Mouse (Mus musculus) midbrain, embryonic 14.5 days (tissue): ENCODE results near the gene Sppl2b. TPM values are rescaled to one million over a fixed set of nuclear protein-coding genes. Genes with fewer than 3 reads are reported as not detected.
A peak's percentile ranks its signal among the peaks of the same experiment; 100 is the strongest.

Experiments
- ATAC-seq: fragments of 200-750 bp; cut with Nextera tagmentation; 2 replicates; pipeline ENCODE4 v1.8.0; 2017; ENCODE audit warnings: moderate number of reproducible peaks, moderate library complexity; ENCODE audit not compliant: low FRiP score, low TSS enrichment
- DNase-seq: peaks from one replicate; pipeline ENCODE4 v3.0.0-alpha.2; 2015
- H3K27ac ChIP-seq: fragments of 300-500 bp; sonication (generic); replicated peaks from 2 replicates; pipeline ENCODE4 v1.5.1; 2014; ENCODE audit warnings: mild to moderate bottlenecking, low read depth, low read length, moderate library complexity
- H3K27me3 ChIP-seq: fragments of 300-500 bp; sonication (generic); 2 replicates; pipeline ENCODE4 v1.6.1; 2014; ENCODE audit warnings: low read length, control low read depth, mixed read lengths; ENCODE audit not compliant: control insufficient read depth, insufficient read depth
- H3K36me3 ChIP-seq: fragments of 300-500 bp; sonication (generic); 2 replicates; pipeline ENCODE4 v1.6.1; 2014; ENCODE audit warnings: low read length, control low read depth; ENCODE audit not compliant: control insufficient read depth, insufficient read depth
- H3K4me1 ChIP-seq: fragments of 300-500 bp; sonication (generic); 2 replicates; pipeline ENCODE4 v1.6.1; 2014; ENCODE audit warnings: mild to moderate bottlenecking, antibody characterized with exemption, low read length, control low read depth; ENCODE audit not compliant: control insufficient read depth, insufficient read depth
- H3K4me2 ChIP-seq: fragments of 300-500 bp; sonication (generic); 2 replicates; pipeline ENCODE4 v1.6.1; 2014; ENCODE audit warnings: mild to moderate bottlenecking, low read length, moderate library complexity
- H3K4me3 ChIP-seq: fragments of 300-500 bp; sonication (generic); replicated peaks from 2 replicates; pipeline ENCODE4 v1.5.1; 2014; ENCODE audit warnings: low read depth, low read length
- H3K9ac ChIP-seq: fragments of 300-500 bp; sonication (generic); replicated peaks from 2 replicates; pipeline ENCODE4 v1.6.1; 2014; ENCODE audit warnings: mild to moderate bottlenecking, low read length, moderate library complexity
- H3K9me3 ChIP-seq: fragments of 300-500 bp; sonication (generic); 2 replicates; pipeline ENCODE4 v1.6.1; 2016; ENCODE audit warnings: low read length, control low read depth, mixed read lengths; ENCODE audit not compliant: control insufficient read depth
- WGBS: fragments of 180-500 bp; shearing (Covaris S2); extraction: QIAGEN DNeasy Blood & Tissue Kit; methylation state at CpG from one replicate; pipeline ENCODE4 v1.1.7; 2014; 5-methylcytosine and 5-hydroxymethylcytosine counted together
- polyA plus RNA-seq: library from polyadenylated mRNA; unstranded; fragments of >200 nt; fragmentation: Nextera tagmentation; extraction: Ambion mirVana; gene quantifications from 2 replicates; pipeline ENCODE4 v1.2.1, GENCODE M21; 2014

Sppl2b gene
- polyA plus RNA-seq, 1 experiment from 2014 or later: 60.5 TPM

DNA sequence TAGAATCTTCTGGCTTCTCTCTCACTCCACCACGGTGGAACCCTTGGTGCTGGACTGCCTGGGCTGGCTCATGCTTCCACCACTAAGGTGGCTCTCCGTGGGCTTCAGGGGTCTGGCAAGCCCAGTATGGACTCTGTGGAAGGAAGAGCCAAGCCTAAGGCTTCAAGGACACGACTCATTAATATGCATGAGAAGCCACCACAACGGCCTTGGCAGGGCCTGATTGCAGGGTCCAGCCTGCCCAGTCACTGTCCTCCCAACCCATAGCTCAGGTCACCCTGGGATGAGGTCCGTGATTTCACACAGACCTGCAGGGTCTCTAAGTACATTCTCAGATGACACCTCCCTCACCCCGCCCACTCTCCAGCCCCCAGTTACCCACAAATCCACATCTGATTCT is 15.2 kb upstream of the Sppl2b start:
- 51% methylated on average over 6 of the region's 6 CpGs for WGBS
- Histone ChIP-seq H3K27me3 (peaks cover 38% of the 10 kb centered on the region), H3K4me1 (0 out of 2 replicates have a peak, but pooled peaks cover 6% of the 10 kb centered on the region), H3K9ac (0 out of 2 replicates have a peak overlapping the region, but pooled peaks have one; percentile 20), H3K4me2 (no peak overlapping the region), H3K9me3 (no peaks in the 10 kb centered on the region), H3K27ac (no peak overlapping the region), H3K4me3 (no peak overlapping the region), H3K36me3 (no peaks in the 10 kb centered on the region)
- no peak for ATAC-seq
- no peak for DNase-seq

DNA sequence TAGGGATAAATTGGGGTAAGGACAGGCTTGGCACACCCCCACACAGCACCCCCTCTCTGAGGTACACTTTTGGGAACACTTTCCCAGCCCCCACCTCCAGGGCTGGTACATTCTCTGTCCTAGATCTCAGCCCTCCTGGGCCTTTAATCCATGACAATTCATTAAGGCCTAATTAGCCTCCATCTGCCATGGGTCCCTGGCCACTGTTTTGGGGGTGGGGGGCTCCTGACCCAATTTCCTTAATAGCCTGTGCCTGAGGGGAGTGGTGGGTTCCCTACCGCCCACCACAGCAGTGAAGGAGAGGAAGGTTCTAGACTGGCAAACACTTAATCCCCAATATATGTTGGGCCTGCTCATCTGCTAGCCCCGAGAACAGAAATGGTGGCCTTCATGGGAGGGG is 13.4 kb upstream of the Sppl2b start:
- no peak overlapping the region for H3K9ac ChIP-seq
- no peak overlapping the region for H3K4me2 ChIP-seq
- H3K36me3 ChIP-seq: no peaks in the 10 kb centered on the region
- peaks cover 30% of the 10 kb centered on the region for H3K27me3 ChIP-seq
- no peak for ATAC-seq
- no peaks in the 10 kb centered on the region for H3K9me3 ChIP-seq
- H3K27ac ChIP-seq: no peak overlapping the region
- 0 out of 2 replicates have a peak, but pooled peaks cover 6% of the 10 kb centered on the region for H3K4me1 ChIP-seq
- WGBS: 76% methylated on average over 2 of the region's 2 CpGs
- H3K4me3 ChIP-seq: no peak overlapping the region
- no peak for DNase-seq

GRCm38 (mm10) chr10:80842334-80842733 is 12.7 kb upstream of the Sppl2b start:
- ATAC-seq (no peak), DNase-seq (no peak)
- H3K9ac ChIP-seq: no peak overlapping the region
- H3K4me2 ChIP-seq: no peak overlapping the region
- 82% methylated on average over 15 of the region's 15 CpGs for WGBS
- H3K4me3 ChIP-seq: no peak overlapping the region
- H3K4me1 ChIP-seq: 0 out of 2 replicates have a peak, but pooled peaks cover 6% of the 10 kb centered on the region
- H3K27me3 ChIP-seq: peaks cover 30% of the 10 kb centered on the region
- no peaks in the 10 kb centered on the region for H3K36me3 ChIP-seq
- H3K9me3 ChIP-seq: no peaks in the 10 kb centered on the region
- H3K27ac ChIP-seq: no peak overlapping the region

- peak overlapping the region; percentile 48 for H3K4me3 ChIP-seq
- ATAC-seq (peak; percentile 21; the same call in 1 of the 2 replicates), DNase-seq (peak; percentile 13)
- no peaks in the 10 kb centered on the region for H3K36me3 ChIP-seq
- H3K4me1 ChIP-seq: 0 out of 2 replicates have a peak, but pooled peaks cover 6% of the 10 kb centered on the region
- 9% methylated on average over 32 of the region's 32 CpGs for WGBS
- no peaks in the 10 kb centered on the region for H3K9me3 ChIP-seq
- no peak overlapping the region for H3K27ac ChIP-seq
- peak overlapping the region; percentile 73 for H3K4me2 ChIP-seq
- peaks cover 30% of the 10 kb centered on the region for H3K27me3 ChIP-seq
- peak overlapping the region; percentile 56 for H3K9ac ChIP-seq
These were observed 11.8 kb upstream of the Sppl2b start for GRCm38 (mm10) chr10:80843087-80843930.

DNA sequence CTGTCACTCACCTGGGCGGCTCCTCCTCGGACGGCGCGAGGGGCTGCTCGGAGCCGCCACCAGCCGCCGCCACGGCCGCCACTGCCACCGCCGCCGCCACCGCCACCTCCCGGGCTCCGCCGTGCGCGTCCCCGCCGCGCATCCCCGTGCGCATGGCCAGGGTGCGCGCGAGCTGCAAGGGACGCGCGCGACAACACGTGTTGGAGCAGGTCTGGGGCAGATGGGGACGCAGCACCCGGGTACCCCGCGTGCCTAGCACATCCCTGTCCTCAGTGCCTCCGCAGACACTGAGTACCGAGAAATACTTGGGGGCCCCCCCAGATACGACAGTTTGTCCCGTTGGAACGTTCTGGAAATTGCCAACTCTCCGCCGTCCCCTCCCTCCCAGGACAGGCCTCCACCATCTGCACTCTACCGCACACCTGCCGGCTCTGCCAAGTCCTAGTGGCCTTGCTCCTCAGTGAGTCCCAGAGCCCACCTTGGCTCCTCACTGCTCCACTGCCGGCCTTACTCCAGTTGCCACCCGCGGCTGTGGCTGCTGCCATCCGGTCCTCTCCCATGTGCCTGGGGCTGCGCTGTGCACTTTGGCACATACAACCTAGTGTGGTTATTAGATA is 11.0 kb upstream of the Sppl2b start, which contains the start of gene Lingo3:
TSS of gene Lingo3 (minus strand) at position 109 of the 617 bp plus-strand sequence.
- no peak within 1 kb of the TSS for H3K27ac ChIP-seq
- H3K27me3 ChIP-seq: peaks cover 30% of the 10 kb centered on the region
- H3K4me1 ChIP-seq: 0 out of 2 replicates have a peak, but pooled peaks cover 6% of the 10 kb centered on the region
- peak within 1 kb of the TSS; percentile 73 for H3K4me2 ChIP-seq
- H3K9ac ChIP-seq: peak within 1 kb of the TSS; percentile 56
- WGBS: 4% methylated on average over 50 of the region's 51 CpGs
- ATAC-seq (peak; percentile 11; the same call in 1 of the 2 replicates), DNase-seq (peak; percentile 79)
- H3K36me3 ChIP-seq: no peaks in the 10 kb centered on the region
- H3K4me3 ChIP-seq: peak within 1 kb of the TSS; percentile 48
- H3K9me3 ChIP-seq: no peaks in the 10 kb centered on the region

GRCm38 (mm10) chr10:80845055-80845693 is 9.9 kb upstream of the Sppl2b start:
- no peak for DNase-seq
- H3K27me3 ChIP-seq: peaks cover 30% of the 10 kb centered on the region

DNA sequence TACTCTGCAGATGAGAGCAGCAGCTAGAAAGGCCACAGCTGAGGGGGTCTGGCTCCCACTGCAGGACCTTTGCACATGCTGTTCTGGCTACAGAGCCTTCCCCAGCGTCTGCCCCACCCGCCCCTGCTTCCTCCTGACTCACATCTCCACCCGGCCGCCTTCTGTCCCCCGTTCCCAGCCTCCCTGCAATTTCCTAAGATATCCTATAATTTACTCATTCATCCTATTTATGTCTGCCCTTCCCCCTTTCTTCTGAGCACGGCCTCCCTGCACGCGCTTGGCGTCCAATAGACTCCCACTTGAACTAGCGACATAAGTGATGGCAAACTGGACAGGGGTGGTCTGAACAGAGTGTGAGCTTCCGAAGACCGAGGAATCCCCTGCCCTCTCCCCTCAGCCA is 9.3 kb upstream of the Sppl2b start:
- Histone ChIP-seq H3K27me3 (peaks cover 30% of the 10 kb centered on the region), H3K4me2 (no peak overlapping the region), H3K36me3 (peaks cover 6% of the 10 kb centered on the region; the same call in 1 of the 2 replicates), H3K9me3 (no peaks in the 10 kb centered on the region), H3K9ac (no peak overlapping the region), H3K27ac (no peak overlapping the region), H3K4me3 (no peak overlapping the region), H3K4me1 (0 out of 2 replicates have a peak, but pooled peaks cover 3% of the 10 kb centered on the region)
- no peak for DNase-seq
- no peak for ATAC-seq
- WGBS: 81% methylated on average over 12 of the region's 12 CpGs

More at GRCm38 (mm10) chr10:80845055-80845693, 9.9 kb upstream of the Sppl2b start:
- H3K9ac ChIP-seq: no peak overlapping the region
- H3K27ac ChIP-seq: no peak overlapping the region
- 0 out of 2 replicates have a peak, but pooled peaks cover 6% of the 10 kb centered on the region for H3K4me1 ChIP-seq
- ATAC-seq: no peak
- H3K36me3 ChIP-seq: peaks cover 1% of the 10 kb centered on the region; the same call in 1 of the 2 replicates
- H3K4me3 ChIP-seq: no peak overlapping the region
- H3K4me2 ChIP-seq: no peak overlapping the region
- 66% methylated on average over 8 of the region's 8 CpGs for WGBS
- no peaks in the 10 kb centered on the region for H3K9me3 ChIP-seq

- H3K4me1 ChIP-seq: 0 out of 2 replicates have a peak, but pooled peaks cover 1% of the 10 kb centered on the region
- ATAC-seq: no peak
- WGBS: 13% methylated on average over 10 of the region's 10 CpGs
- no peak overlapping the region for H3K4me3 ChIP-seq
- DNase-seq: no peak
- H3K9me3 ChIP-seq: no peaks in the 10 kb centered on the region
- H3K4me2 ChIP-seq: no peak overlapping the region
- peaks cover 27% of the 10 kb centered on the region for H3K36me3 ChIP-seq
- H3K9ac ChIP-seq: no peak overlapping the region
- H3K27ac ChIP-seq: no peak overlapping the region
- peaks cover 16% of the 10 kb centered on the region for H3K27me3 ChIP-seq
These were observed 6.5 kb upstream of the Sppl2b start for GRCm38 (mm10) chr10:80848571-80848970.
